Mouse (Mus musculus): Measurements from ENCODE around the gene Rnf123. TPM values are rescaled to one million over a fixed set of nuclear protein-coding genes. Genes with fewer than 3 reads are reported as not detected.

Gene Rnf123
- total and polyA plus RNA-seq, 2 experiments: 19.6 to 97.5 TPM

- Histone ChIP-seq H3K27ac (replicated peaks; ENCODE audit: insufficient read depth, low read depth, low read length) (peak within 1 kb of the TSS; percentile 81), H3K4me1 (ENCODE audit: control insufficient read depth, insufficient read depth, low read length) (peaks cover 16% of the 10 kb centered on the region), H3K79me2 (ENCODE audit: control insufficient read depth, insufficient read depth, low read length) (peaks cover 15% of the 10 kb centered on the region; the same call in 1 of the 2 replicates), H3K4me3 (ENCODE audit: insufficient read depth, low read depth, low read length) (peak within 1 kb of the TSS; percentile 91), H3K36me3 (ENCODE audit: control insufficient read depth, insufficient read depth, low read length) (no peaks in the 10 kb centered on the region), H3K9ac (ENCODE audit: low read depth, low read length) (peak within 1 kb of the TSS; percentile 93), H3K27me3 (ENCODE audit: control insufficient read depth, insufficient read depth, low read length) (no peaks in the 10 kb centered on the region)
- TF ChIP-seq CTCF (IDR thresholded peaks at IDR 0.05; ENCODE audit: low read depth, low read length) (no peak), POLR2A (IDR thresholded peaks at IDR 0.05; ENCODE audit: extremely low read depth, insufficient read depth, low read length) (peak; percentile 60; the same call in 1 of the 2 replicates)
- peak; percentile 99 for DNase-seq (ENCODE audit: extremely low read depth, low read depth, low spot score)
- WGBS: under 1% methylated on average over 51 of the region's 51 CpGs
Observed at GRCm38 (mm10) chr9:108001922-108002770, 81.0 kb downstream of the Rnf123 start, which contains the start of gene Ip6k1. Gene Ip6k1, plus strand, starts transcription at chr9:108002501.

Other genes starting within 250 kb of the Rnf123 start
- gene Rbm6, start 210.1 kb downstream of the Rnf123 start, total RNA-seq (2014; rRNA removed): 31.8 and 34.4 TPM in 2 replicates
- gene Rbm6, start 210.1 kb downstream of the Rnf123 start, polyA plus RNA-seq (2012; rRNA removed): 8.3 and 9.9 TPM in 2 replicates
- gene Mon1a, start 195.2 kb downstream of the Rnf123 start, total RNA-seq (2014; rRNA removed): 9.2 and 12.4 TPM in 2 replicates
- gene Mon1a, start 195.2 kb downstream of the Rnf123 start, polyA plus RNA-seq (2012; rRNA removed): 29.2 and 29.6 TPM in 2 replicates
- gene Mst1r, start 176.5 kb downstream of the Rnf123 start, total RNA-seq (2014; rRNA removed): 0.18 and 0.27 TPM in 2 replicates
- gene Mst1r, start 176.5 kb downstream of the Rnf123 start, polyA plus RNA-seq (2012; rRNA removed): 0.70 and 1.2 TPM in 2 replicates
- gene Actl11, start 154.9 kb downstream of the Rnf123 start, total RNA-seq (2014; rRNA removed): not detected in 2 replicates
- not detected in 2 replicates for gene Actl11, start 154.9 kb downstream of the Rnf123 start, polyA plus RNA-seq (2012; rRNA removed)
- gene Camkv, start 147.7 kb downstream of the Rnf123 start, total RNA-seq (2014; rRNA removed): 0.07 TPM in 1 of 2 replicates, not detected in the other
- gene Camkv, start 147.7 kb downstream of the Rnf123 start, polyA plus RNA-seq (2012; rRNA removed): not detected in 2 replicates
- gene Traip, start 133.2 kb downstream of the Rnf123 start, total RNA-seq (2014; rRNA removed): 0.18 and 0.40 TPM in 2 replicates
- 0.12 and 0.21 TPM in 2 replicates for gene Traip, start 133.2 kb downstream of the Rnf123 start, polyA plus RNA-seq (2012; rRNA removed)
- 16.4 and 22.0 TPM in 2 replicates for gene Uba7, start 107.8 kb downstream of the Rnf123 start, total RNA-seq (2014; rRNA removed)
- gene Uba7, start 107.8 kb downstream of the Rnf123 start, polyA plus RNA-seq (2012; rRNA removed): 19.3 and 30.6 TPM in 2 replicates
- not detected in 2 replicates for gene Gm20661, start 100.3 kb downstream of the Rnf123 start, total RNA-seq (2014; rRNA removed)
- 0.10 TPM in 1 of 2 replicates, not detected in the other for gene Gm20661, start 100.3 kb downstream of the Rnf123 start, polyA plus RNA-seq (2012; rRNA removed)
- 0.87 and 1.3 TPM in 2 replicates for gene Inka1, start 97.5 kb downstream of the Rnf123 start, total RNA-seq (2014; rRNA removed)
- gene Inka1, start 97.5 kb downstream of the Rnf123 start, polyA plus RNA-seq (2012; rRNA removed): 1.1 and 1.7 TPM in 2 replicates
- gene Cdhr4, start 90.8 kb downstream of the Rnf123 start, total RNA-seq (2014; rRNA removed): not detected in 2 replicates
- gene Cdhr4, start 90.8 kb downstream of the Rnf123 start, polyA plus RNA-seq (2012; rRNA removed): 0.19 and 0.44 TPM in 2 replicates
- gene Gm20662, start 87.0 kb downstream of the Rnf123 start, total RNA-seq (2014; rRNA removed): 1.7 TPM in 1 of 2 replicates, not detected in the other
- 0.44 and 0.76 TPM in 2 replicates for gene Gm20662, start 87.0 kb downstream of the Rnf123 start, polyA plus RNA-seq (2012; rRNA removed)
- gene Ip6k1, start 80.8 kb downstream of the Rnf123 start, total RNA-seq (2014; rRNA removed): 40.1 and 47.7 TPM in 2 replicates
- 45.7 and 46.3 TPM in 2 replicates for gene Ip6k1, start 80.8 kb downstream of the Rnf123 start, polyA plus RNA-seq (2012; rRNA removed)
- 14.0 and 54.7 TPM in 2 replicates for gene Gmppb, start 34.1 kb downstream of the Rnf123 start, total RNA-seq (2014; rRNA removed)
- gene Gmppb, start 34.1 kb downstream of the Rnf123 start, polyA plus RNA-seq (2012; rRNA removed): 16.5 and 21.4 TPM in 2 replicates
- gene Amigo3, start 30.2 kb downstream of the Rnf123 start, total RNA-seq (2014; rRNA removed): 0.37 and 0.47 TPM in 2 replicates
- 1.2 and 2.8 TPM in 2 replicates for gene Amigo3, start 30.2 kb downstream of the Rnf123 start, polyA plus RNA-seq (2012; rRNA removed)
- 143 and 177 TPM in 2 replicates for gene Mst1, start 2.9 kb downstream of the Rnf123 start, total RNA-seq (2014; rRNA removed)
- 203 and 264 TPM in 2 replicates for gene Mst1, start 2.9 kb downstream of the Rnf123 start, polyA plus RNA-seq (2012; rRNA removed)
- gene Apeh, start 11.3 kb upstream of the Rnf123 start, total RNA-seq (2014; rRNA removed): 53.3 and 54.3 TPM in 2 replicates
- gene Apeh, start 11.3 kb upstream of the Rnf123 start, polyA plus RNA-seq (2012; rRNA removed): 89.0 and 116 TPM in 2 replicates
- under 0.01 TPM in 2 replicates for gene Bsn, start 107.0 kb upstream of the Rnf123 start, total RNA-seq (2014; rRNA removed)
- gene Bsn, start 107.0 kb upstream of the Rnf123 start, polyA plus RNA-seq (2012; rRNA removed): under 0.01 TPM in 1 of 2 replicates, not detected in the other
- gene Dag1, start 180.6 kb upstream of the Rnf123 start, total RNA-seq (2014; rRNA removed): 20.7 and 28.8 TPM in 2 replicates
- 24.9 and 29.9 TPM in 2 replicates for gene Dag1, start 180.6 kb upstream of the Rnf123 start, polyA plus RNA-seq (2012; rRNA removed)
- 5.8 and 9.0 TPM in 2 replicates for gene Nicn1, start 207.1 kb upstream of the Rnf123 start, total RNA-seq (2014; rRNA removed)
- 15.9 and 21.2 TPM in 2 replicates for gene Nicn1, start 207.1 kb upstream of the Rnf123 start, polyA plus RNA-seq (2012; rRNA removed)
- gene Amt, start 213.5 kb upstream of the Rnf123 start, total RNA-seq (2014; rRNA removed): 65.5 and 66.6 TPM in 2 replicates
- gene Amt, start 213.5 kb upstream of the Rnf123 start, polyA plus RNA-seq (2012; rRNA removed): 45.8 and 54.5 TPM in 2 replicates
- gene Rhoa, start 222.8 kb upstream of the Rnf123 start, total RNA-seq (2014; rRNA removed): 123 TPM in 2 replicates
- gene Rhoa, start 222.8 kb upstream of the Rnf123 start, polyA plus RNA-seq (2012; rRNA removed): 64.7 and 82.8 TPM in 2 replicates
- gene Tcta, start 222.8 kb upstream of the Rnf123 start, total RNA-seq (2014; rRNA removed): 17.7 and 17.9 TPM in 2 replicates
- 35.2 and 41.2 TPM in 2 replicates for gene Tcta, start 222.8 kb upstream of the Rnf123 start, polyA plus RNA-seq (2012; rRNA removed)